Mouse (Mus musculus) lung, postnatal 0 days (tissue): ENCODE measurements at regions not wholly inside any gene's neighbourhood (a gene's known extent, or its start where the extent isn't known, plus 50 kb on each side); places are given as distances from the start of the nearest gene placed in this dataset.

Source experiments
- CTCF ChIP-seq: IDR thresholded peaks from 2 replicates; pipeline ENCODE4 v1.5.1; 2016; ENCODE audit warnings: antibody characterized with exemption, mild to moderate bottlenecking
- EP300 ChIP-seq: IDR thresholded peaks from 2 replicates; pipeline ENCODE4 v1.6.1; 2016; ENCODE audit warnings: antibody characterized with exemption, mild to moderate bottlenecking, control low read depth

GRCm38 (mm10) chr13:97587088-97587487 is 173.3 kb downstream of the Gm10260 start:
- TF ChIP-seq CTCF (peak; percentile 46), EP300 (no peak)
